Mouse (Mus musculus): Measurements from ENCODE around the gene Peli2. TPM values are rescaled to one million over a fixed set of nuclear protein-coding genes. Genes with fewer than 3 reads are reported as not detected.

Peli2 gene
- polyA plus RNA-seq, 1 experiment from 2014 or later = 7.3 TPM

DNA sequence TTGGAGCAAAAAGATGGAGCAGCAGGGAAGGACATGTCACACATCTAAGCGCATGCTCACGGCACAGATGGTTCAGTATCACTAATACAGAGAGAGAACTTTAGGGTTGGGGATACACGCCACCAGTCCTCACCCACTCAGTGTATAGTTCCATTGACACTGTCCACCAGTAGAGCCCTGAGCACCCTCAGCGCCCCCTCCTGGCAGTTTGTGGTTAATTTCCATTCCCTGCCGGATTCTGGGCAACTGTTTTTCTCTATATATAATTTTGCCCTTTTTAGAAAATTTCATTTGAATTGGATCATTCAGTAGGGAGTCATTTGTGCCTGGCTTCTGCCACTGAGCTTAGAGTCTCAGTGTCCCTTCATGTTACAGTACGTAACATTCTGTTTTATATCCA lies 27.1 kb downstream of the Peli2 start:
- Histone ChIP-seq H3K27me3 (ENCODE audit: insufficient read depth, low read length) (no peaks in the 10 kb centered on the region), H3K27ac (no peak overlapping the region), H3K9ac (ENCODE audit: low read depth, low read length) (no peak overlapping the region), H3K9me3 (replicated peaks; ENCODE audit: low read length) (no peaks in the 10 kb centered on the region), H3K4me2 (ENCODE audit: low read length) (no peak overlapping the region), H3K4me3 (replicated peaks; ENCODE audit: low read depth, low read length) (no peak overlapping the region), H3K4me1 (replicated peaks; ENCODE audit: insufficient read depth, low read length) (no peaks in the 10 kb centered on the region), H3K36me3 (ENCODE audit: insufficient read depth, low read length) (no peaks in the 10 kb centered on the region)
- peak; percentile 54; the same call in 1 of the 2 replicates for TF ChIP-seq CTCF (IDR thresholded peaks at IDR 0.05; ENCODE audit: low read depth)
- DNase-seq (ENCODE audit: low spot score) (no peak), ATAC-seq (replicated peaks; ENCODE audit: low FRiP score, low read depth) (no peak)
- 89% methylated on average over 6 of the region's 6 CpGs for WGBS

GRCm38 (mm10) chr14:48148615-48149014 lies 28.0 kb downstream of the Peli2 start:
- no peak for ATAC-seq (replicated peaks; ENCODE audit: low FRiP score, low read depth)
- no peak overlapping the region for H3K4me2 ChIP-seq (ENCODE audit: low read length)
- DNase-seq (ENCODE audit: low spot score) = peak; percentile 55
- no peaks in the 10 kb centered on the region for H3K36me3 ChIP-seq (ENCODE audit: insufficient read depth, low read length)
- no peak overlapping the region for H3K9ac ChIP-seq (ENCODE audit: low read depth, low read length)
- no peaks in the 10 kb centered on the region for H3K4me1 ChIP-seq (replicated peaks; ENCODE audit: insufficient read depth, low read length)
- no peak for TF ChIP-seq CTCF (IDR thresholded peaks at IDR 0.05; ENCODE audit: low read depth)
- H3K27ac ChIP-seq = no peak overlapping the region
- H3K4me3 ChIP-seq (replicated peaks; ENCODE audit: low read depth, low read length) = no peak overlapping the region
- H3K9me3 ChIP-seq (replicated peaks; ENCODE audit: low read length) = no peaks in the 10 kb centered on the region
- no peaks in the 10 kb centered on the region for H3K27me3 ChIP-seq (ENCODE audit: insufficient read depth, low read length)
- WGBS = 43% methylated on average over 6 of the region's 6 CpGs

DNA sequence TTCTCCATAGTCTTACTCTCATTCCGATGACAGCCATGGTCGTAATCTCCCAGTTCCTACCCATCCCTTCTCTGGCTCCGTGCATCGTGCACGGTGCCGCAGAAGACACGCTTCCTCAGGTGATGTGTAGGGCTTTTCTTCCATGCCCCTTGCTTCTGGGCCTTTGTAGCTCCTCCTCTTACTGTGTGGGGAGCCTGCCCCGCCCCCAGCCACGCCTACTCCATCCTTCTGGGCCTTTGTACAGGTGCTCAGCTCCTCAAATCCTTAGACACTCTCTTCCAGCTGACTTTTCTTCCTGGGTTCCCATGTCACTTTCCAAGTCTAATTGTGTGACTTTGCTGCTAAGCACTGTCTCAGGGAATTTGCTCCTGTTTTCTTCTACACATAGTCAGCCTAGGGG lies 28.7 kb downstream of the Peli2 start:
- DNase-seq (ENCODE audit: low spot score) (no peak), ATAC-seq (replicated peaks; ENCODE audit: low FRiP score, low read depth) (no peak)
- TF ChIP-seq CTCF (IDR thresholded peaks at IDR 0.05; ENCODE audit: low read depth) = no peak
- no peak overlapping the region for H3K4me3 ChIP-seq (replicated peaks; ENCODE audit: low read depth, low read length)
- H3K4me1 ChIP-seq (replicated peaks; ENCODE audit: insufficient read depth, low read length) = peaks cover 2% of the 10 kb centered on the region; the same call in 1 of the 2 replicates
- no peak overlapping the region for H3K9ac ChIP-seq (ENCODE audit: low read depth, low read length)
- no peak overlapping the region for H3K4me2 ChIP-seq (ENCODE audit: low read length)
- no peaks in the 10 kb centered on the region for H3K9me3 ChIP-seq (replicated peaks; ENCODE audit: low read length)
- 87% methylated on average over 9 of the region's 9 CpGs for WGBS
- H3K36me3 ChIP-seq (ENCODE audit: insufficient read depth, low read length) = no peaks in the 10 kb centered on the region
- no peaks in the 10 kb centered on the region for H3K27me3 ChIP-seq (ENCODE audit: insufficient read depth, low read length)
- no peak overlapping the region for H3K27ac ChIP-seq

GRCm38 (mm10) chr14:48150903-48151302 lies 30.3 kb downstream of the Peli2 start:
- DNase-seq (ENCODE audit: low spot score) (no peak), ATAC-seq (replicated peaks; ENCODE audit: low FRiP score, low read depth) (no peak)
- H3K4me2 ChIP-seq (ENCODE audit: low read length) = no peak overlapping the region
- no peak for TF ChIP-seq CTCF (IDR thresholded peaks at IDR 0.05; ENCODE audit: low read depth)
- H3K9me3 ChIP-seq (replicated peaks; ENCODE audit: low read length) = no peaks in the 10 kb centered on the region
- no peak overlapping the region for H3K27ac ChIP-seq
- H3K36me3 ChIP-seq (ENCODE audit: insufficient read depth, low read length) = no peaks in the 10 kb centered on the region
- H3K4me3 ChIP-seq (replicated peaks; ENCODE audit: low read depth, low read length) = no peak overlapping the region
- H3K27me3 ChIP-seq (ENCODE audit: insufficient read depth, low read length) = no peaks in the 10 kb centered on the region
- H3K4me1 ChIP-seq (replicated peaks; ENCODE audit: insufficient read depth, low read length) = peaks cover 7% of the 10 kb centered on the region; the same call in 1 of the 2 replicates
- 76% methylated on average over 1 of the region's 1 CpGs for WGBS
- no peak overlapping the region for H3K9ac ChIP-seq (ENCODE audit: low read depth, low read length)

DNA sequence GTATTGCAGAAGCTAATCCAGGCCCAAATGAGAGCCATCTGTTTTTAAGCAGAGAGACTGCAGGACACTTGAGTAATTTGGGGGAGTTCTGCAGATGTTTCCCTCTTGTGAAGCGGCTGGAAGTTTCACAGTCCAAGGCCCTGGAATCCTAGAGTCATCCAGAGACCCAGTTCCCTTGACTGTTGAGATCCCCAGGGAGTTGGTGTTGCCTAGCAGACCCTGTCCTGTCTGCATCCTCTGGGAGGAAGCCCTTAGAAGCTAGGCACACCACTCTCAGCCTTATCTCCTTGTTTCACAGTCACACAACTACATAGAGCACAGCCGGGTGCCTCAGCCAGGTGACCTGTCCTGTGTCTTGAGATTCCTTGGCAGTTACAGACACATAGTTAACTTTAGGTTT lies 30.9 kb downstream of the Peli2 start:
- no peaks in the 10 kb centered on the region for H3K36me3 ChIP-seq (ENCODE audit: insufficient read depth, low read length)
- no peaks in the 10 kb centered on the region for H3K9me3 ChIP-seq (replicated peaks; ENCODE audit: low read length)
- no peak overlapping the region for H3K9ac ChIP-seq (ENCODE audit: low read depth, low read length)
- 87% methylated on average over 2 of the region's 2 CpGs for WGBS
- ATAC-seq (replicated peaks; ENCODE audit: low FRiP score, low read depth) = no peak
- H3K27ac ChIP-seq = no peak overlapping the region
- no peak for DNase-seq (ENCODE audit: low spot score)
- H3K4me1 ChIP-seq (replicated peaks; ENCODE audit: insufficient read depth, low read length) = peaks cover 7% of the 10 kb centered on the region; the same call in 1 of the 2 replicates
- TF ChIP-seq CTCF (IDR thresholded peaks at IDR 0.05; ENCODE audit: low read depth) = no peak
- no peaks in the 10 kb centered on the region for H3K27me3 ChIP-seq (ENCODE audit: insufficient read depth, low read length)
- no peak overlapping the region for H3K4me3 ChIP-seq (replicated peaks; ENCODE audit: low read depth, low read length)
- no peak overlapping the region for H3K4me2 ChIP-seq (ENCODE audit: low read length)

- Histone ChIP-seq H3K9me3 (replicated peaks; ENCODE audit: low read length) (no peaks in the 10 kb centered on the region), H3K4me1 (replicated peaks; ENCODE audit: insufficient read depth, low read length) (peaks cover 7% of the 10 kb centered on the region; the same call in 1 of the 2 replicates), H3K36me3 (ENCODE audit: insufficient read depth, low read length) (no peaks in the 10 kb centered on the region), H3K4me3 (replicated peaks; ENCODE audit: low read depth, low read length) (no peak overlapping the region), H3K27me3 (ENCODE audit: insufficient read depth, low read length) (no peaks in the 10 kb centered on the region), H3K4me2 (ENCODE audit: low read length) (no peak overlapping the region), H3K27ac (no peak overlapping the region), H3K9ac (ENCODE audit: low read depth, low read length) (no peak overlapping the region)
- DNase-seq (ENCODE audit: low spot score) = no peak
- ATAC-seq (replicated peaks; ENCODE audit: low FRiP score, low read depth) = no peak
- TF ChIP-seq CTCF (IDR thresholded peaks at IDR 0.05; ENCODE audit: low read depth) = no peak
- 74% methylated on average over 2 of the region's 2 CpGs for WGBS
Observed at GRCm38 (mm10) chr14:48153064-48153463, 32.4 kb downstream of the Peli2 start.

DNA sequence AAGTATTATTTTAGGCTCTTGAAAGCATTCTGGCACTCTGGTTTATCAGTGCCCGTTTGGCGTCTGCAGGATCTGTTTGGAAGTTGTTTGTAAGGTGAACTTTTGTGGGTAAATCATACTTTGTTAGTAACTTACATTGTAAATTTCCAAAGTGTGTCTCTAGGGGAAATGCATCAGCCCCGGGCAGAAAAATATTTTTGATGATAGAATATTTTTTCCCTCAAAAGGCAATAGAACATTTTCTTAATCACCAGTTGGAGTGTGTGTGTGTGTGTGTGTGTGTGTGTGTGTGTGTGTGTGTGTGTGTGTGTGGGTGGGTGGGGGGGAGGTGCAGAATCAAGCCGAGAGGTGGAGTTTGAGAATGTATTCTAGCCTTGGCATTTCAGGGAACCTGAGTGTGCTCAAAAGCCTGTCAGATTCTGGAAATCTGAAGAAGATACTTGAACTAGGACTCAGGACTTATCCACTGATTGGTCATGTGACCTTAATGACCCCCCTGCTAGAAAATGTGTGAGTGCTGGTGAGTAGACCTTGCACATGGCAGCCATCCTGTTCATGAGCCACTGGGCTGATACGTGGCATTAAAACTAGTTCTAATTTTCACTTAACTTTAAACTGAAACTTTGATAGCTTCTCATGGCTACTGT lies 33.4 kb downstream of the Peli2 start:
- Histone ChIP-seq H3K4me1 (replicated peaks; ENCODE audit: insufficient read depth, low read length) (peaks cover 7% of the 10 kb centered on the region; the same call in 1 of the 2 replicates), H3K27ac (no peak overlapping the region), H3K4me2 (ENCODE audit: low read length) (no peak overlapping the region), H3K4me3 (replicated peaks; ENCODE audit: low read depth, low read length) (no peak overlapping the region), H3K36me3 (ENCODE audit: insufficient read depth, low read length) (no peaks in the 10 kb centered on the region), H3K9me3 (replicated peaks; ENCODE audit: low read length) (no peaks in the 10 kb centered on the region), H3K27me3 (ENCODE audit: insufficient read depth, low read length) (no peaks in the 10 kb centered on the region), H3K9ac (ENCODE audit: low read depth, low read length) (no peak overlapping the region)
- DNase-seq (ENCODE audit: low spot score) = no peak
- TF ChIP-seq CTCF (IDR thresholded peaks at IDR 0.05; ENCODE audit: low read depth) = no peak
- ATAC-seq (replicated peaks; ENCODE audit: low FRiP score, low read depth) = no peak
- 71% methylated on average over 5 of the region's 5 CpGs for WGBS
